Mouse (Mus musculus) limb, embryonic 12.5 days (tissue): ENCODE data around the gene Trnt1. TPM values are rescaled to one million over a fixed set of nuclear protein-coding genes. Genes with fewer than 3 reads are reported as not detected.

Experiments
- ATAC-seq: fragments of 200-750 bp; cut with Nextera tagmentation; 2 replicates; pipeline ENCODE4 v1.8.0; 2017; ENCODE audit warnings: low read depth, moderate TSS enrichment; ENCODE audit not compliant: insufficient number of reproducible peaks, insufficient read depth, low FRiP score, low TSS enrichment
- H3K27ac ChIP-seq: fragments of 300-500 bp; sonication (generic); 2 replicates; pipeline ENCODE4 v1.5.1; 2016; ENCODE audit warnings: mild to moderate bottlenecking, moderate library complexity
- H3K27me3 ChIP-seq: fragments of 300-500 bp; sonication (generic); 2 replicates; pipeline ENCODE4 v1.6.1; 2016; ENCODE audit warnings: mild to moderate bottlenecking, moderate library complexity
- H3K36me3 ChIP-seq: fragments of 300-500 bp; sonication (generic); 2 replicates; pipeline ENCODE4 v1.6.1; 2016; ENCODE audit warnings: mild to moderate bottlenecking, moderate library complexity
- H3K4me1 ChIP-seq: fragments of 300-500 bp; sonication (generic); replicated peaks from 2 replicates; pipeline ENCODE4 v1.6.1; 2016
- H3K4me2 ChIP-seq: fragments of 300-500 bp; sonication (generic); 2 replicates; pipeline ENCODE4 v1.6.1; 2016; ENCODE audit warnings: mild to moderate bottlenecking, moderate library complexity
- H3K4me3 ChIP-seq: fragments of 300-500 bp; sonication (generic); replicated peaks from 2 replicates; pipeline ENCODE4 v1.5.1; 2016; ENCODE audit warnings: mild to moderate bottlenecking
- H3K9ac ChIP-seq: fragments of 300-500 bp; sonication (generic); replicated peaks from 2 replicates; pipeline ENCODE4 v1.6.1; 2016; ENCODE audit warnings: mild to moderate bottlenecking, moderate library complexity
- H3K9me3 ChIP-seq: fragments of 300-500 bp; sonication (generic); 2 replicates; pipeline ENCODE4 v1.6.1; 2016; ENCODE audit warnings: mild to moderate bottlenecking, moderate library complexity
- WGBS: fragments of 180-500 bp; shearing (Covaris S2); methylation state at CpG from one replicate; pipeline ENCODE4 v1.1.7; 2016; 5-methylcytosine and 5-hydroxymethylcytosine counted together
- polyA plus RNA-seq: library from polyadenylated mRNA; unstranded; fragments of >200 nt; fragmentation: Nextera tagmentation; extraction: Ambion mirVana; gene quantifications from 2 replicates; pipeline ENCODE4 v1.2.1, GENCODE M21; 2016

The Trnt1 gene
- polyA plus RNA-seq, 1 experiment from 2014 or later: 61.8 TPM

DNA sequence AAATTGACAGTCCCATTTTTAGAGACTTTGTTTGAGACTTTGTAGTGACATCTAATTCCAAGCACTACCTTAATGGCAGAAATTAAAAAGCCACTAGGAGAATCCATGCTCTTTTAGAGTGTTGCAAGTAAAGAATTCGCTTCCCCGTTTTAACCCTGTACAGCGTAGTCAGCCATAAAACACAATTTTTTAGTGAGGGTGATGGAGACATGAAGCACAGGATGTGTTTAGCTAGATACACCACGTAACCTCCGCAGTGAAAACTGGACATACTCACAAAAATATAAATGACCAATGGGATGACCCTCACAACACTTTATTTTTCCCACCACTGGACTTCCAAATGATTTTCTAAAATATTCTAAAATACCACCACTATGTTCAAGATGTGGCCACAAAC is 21.7 kb upstream of the Trnt1 start:
- Histone ChIP-seq H3K4me1 (no peaks in the 10 kb centered on the region), H3K4me2 (no peak overlapping the region), H3K27me3 (peaks cover 10% of the 10 kb centered on the region; the same call in 1 of the 2 replicates), H3K9ac (no peak overlapping the region), H3K36me3 (no peaks in the 10 kb centered on the region), H3K4me3 (no peak overlapping the region), H3K9me3 (no peaks in the 10 kb centered on the region), H3K27ac (no peak overlapping the region)
- no peak for ATAC-seq
- 83% methylated on average over 5 of the region's 5 CpGs for whole genome bisulfite sequencing

DNA sequence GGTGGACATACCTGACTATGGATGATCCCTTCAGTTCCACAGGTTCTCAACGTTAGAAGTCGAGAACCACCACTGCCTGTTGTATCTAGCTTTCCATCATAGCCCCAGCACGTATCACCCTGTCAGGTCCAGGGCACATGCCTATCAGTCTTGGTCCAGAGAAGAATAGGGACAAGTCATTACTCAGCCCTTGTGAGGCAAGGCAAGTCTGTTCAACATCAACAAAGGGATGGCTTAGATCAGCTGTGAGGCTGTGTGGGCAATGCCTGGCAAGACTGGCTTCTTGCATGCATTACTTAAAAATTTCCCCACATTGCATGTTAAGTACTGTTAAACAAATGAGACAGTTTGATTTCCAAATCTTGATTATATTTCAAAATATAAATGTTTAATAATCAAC is 21.1 kb upstream of the Trnt1 start:
- peaks cover 10% of the 10 kb centered on the region; the same call in 1 of the 2 replicates for H3K27me3 ChIP-seq
- H3K4me1 ChIP-seq: no peaks in the 10 kb centered on the region
- no peak overlapping the region for H3K27ac ChIP-seq
- 87% methylated on average over 3 of the region's 3 CpGs for WGBS
- no peak overlapping the region for H3K9ac ChIP-seq
- H3K4me3 ChIP-seq: no peak overlapping the region
- H3K4me2 ChIP-seq: no peak overlapping the region
- no peaks in the 10 kb centered on the region for H3K9me3 ChIP-seq
- no peaks in the 10 kb centered on the region for H3K36me3 ChIP-seq
- no peak for ATAC-seq

GRCm38 (mm10) chr6:106748887-106749388 is 20.0 kb upstream of the Trnt1 start, which contains the start of gene Il5ra:
Il5ra (minus strand) TSS chr6:106749037.
- 77% methylated on average over 6 of the region's 6 CpGs for WGBS
- H3K9ac ChIP-seq: no peak within 1 kb of the TSS
- no peak for ATAC-seq

DNA sequence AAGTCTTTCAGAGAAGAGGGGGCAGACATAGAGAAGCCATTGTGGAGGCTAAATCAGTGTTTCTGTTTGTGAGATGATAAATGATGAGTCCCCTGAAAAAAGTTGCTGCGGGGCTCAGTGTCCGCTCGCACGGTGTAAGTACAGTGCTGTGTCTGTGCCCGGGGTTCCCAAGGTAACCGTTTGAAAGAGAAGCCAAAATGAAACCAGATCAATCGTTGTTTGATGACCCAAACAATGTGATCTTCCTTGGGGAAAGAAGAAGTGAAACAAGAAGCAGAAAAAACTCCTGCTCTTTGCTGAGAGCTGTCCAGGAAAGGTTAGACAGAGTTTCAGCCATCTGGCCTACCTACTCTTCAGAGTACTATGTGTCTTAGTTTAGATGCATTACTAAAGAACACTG is 18.6 kb upstream of the Trnt1 start:
- no peak overlapping the region for H3K27ac ChIP-seq
- H3K36me3 ChIP-seq: no peaks in the 10 kb centered on the region
- no peak overlapping the region for H3K4me2 ChIP-seq
- no peaks in the 10 kb centered on the region for H3K4me1 ChIP-seq
- H3K9me3 ChIP-seq: no peaks in the 10 kb centered on the region
- H3K9ac ChIP-seq: no peak overlapping the region
- H3K4me3 ChIP-seq: no peak overlapping the region
- 86% methylated on average over 7 of the region's 7 CpGs for WGBS
- ATAC-seq: no peak
- peaks cover 10% of the 10 kb centered on the region; the same call in 1 of the 2 replicates for H3K27me3 ChIP-seq

More at GRCm38 (mm10) chr6:106748887-106749388, 20.0 kb upstream of the Trnt1 start, which contains the start of gene Il5ra:
- no peak within 1 kb of the TSS for H3K27ac ChIP-seq
- H3K36me3 ChIP-seq: no peaks in the 10 kb centered on the region
- peaks cover 10% of the 10 kb centered on the region; the same call in 1 of the 2 replicates for H3K27me3 ChIP-seq
- no peaks in the 10 kb centered on the region for H3K4me1 ChIP-seq
- no peak within 1 kb of the TSS for H3K4me3 ChIP-seq
- H3K4me2 ChIP-seq: no peak within 1 kb of the TSS
- no peaks in the 10 kb centered on the region for H3K9me3 ChIP-seq

GRCm38 (mm10) chr6:106758299-106758698 is 10.6 kb upstream of the Trnt1 start:
- ATAC-seq: no peak
- H3K4me2 ChIP-seq: no peak overlapping the region
- no peaks in the 10 kb centered on the region for H3K36me3 ChIP-seq
- H3K4me3 ChIP-seq: no peak overlapping the region
- no peaks in the 10 kb centered on the region for H3K4me1 ChIP-seq
- no peak overlapping the region for H3K9ac ChIP-seq
- H3K27ac ChIP-seq: no peak overlapping the region
- WGBS: 75% methylated on average over 3 of the region's 3 CpGs
- peaks cover 23% of the 10 kb centered on the region for H3K27me3 ChIP-seq
- no peaks in the 10 kb centered on the region for H3K9me3 ChIP-seq

DNA sequence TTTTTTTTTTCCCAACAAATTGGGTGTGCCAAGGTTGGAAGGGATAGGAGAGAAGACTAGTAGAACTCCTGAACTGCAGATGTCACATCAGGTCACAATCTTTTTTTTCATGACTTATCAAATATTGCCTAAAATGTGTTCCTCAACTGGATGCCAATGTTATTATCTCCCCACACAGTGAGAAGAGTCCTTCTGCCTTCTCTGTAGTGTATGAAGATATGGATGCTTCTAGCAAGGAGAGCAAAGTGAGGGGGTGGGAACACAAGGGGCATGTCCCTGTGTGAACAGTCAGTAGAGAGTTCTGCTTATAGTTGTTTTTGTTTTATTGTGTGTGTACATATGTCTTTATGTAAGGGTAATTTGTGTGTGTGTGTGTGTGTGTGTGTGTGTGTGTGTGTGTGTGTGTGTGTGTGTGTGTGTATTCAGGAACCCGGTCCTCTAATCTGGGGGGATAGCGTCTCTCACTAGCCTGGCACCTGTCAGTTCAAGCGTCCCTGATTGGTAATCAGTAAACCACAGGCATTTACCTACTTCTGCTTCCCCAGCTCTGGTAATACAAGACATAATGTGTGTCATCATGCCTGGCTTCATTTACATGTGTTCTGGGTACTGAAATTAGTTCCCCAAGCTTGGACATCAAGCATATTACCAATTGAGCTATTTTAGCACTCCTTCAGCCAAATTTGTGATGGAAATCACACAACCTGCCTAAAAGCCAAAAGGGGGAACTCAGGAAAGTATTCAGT is 8.3 kb upstream of the Trnt1 start:
- Histone ChIP-seq H3K27me3 (peaks cover 23% of the 10 kb centered on the region), H3K27ac (no peak overlapping the region), H3K4me2 (no peak overlapping the region), H3K9me3 (no peaks in the 10 kb centered on the region), H3K9ac (no peak overlapping the region), H3K4me3 (no peak overlapping the region), H3K4me1 (no peaks in the 10 kb centered on the region), H3K36me3 (no peaks in the 10 kb centered on the region)
- WGBS: 83% methylated on average over 2 of the region's 3 CpGs
- ATAC-seq: no peak

DNA sequence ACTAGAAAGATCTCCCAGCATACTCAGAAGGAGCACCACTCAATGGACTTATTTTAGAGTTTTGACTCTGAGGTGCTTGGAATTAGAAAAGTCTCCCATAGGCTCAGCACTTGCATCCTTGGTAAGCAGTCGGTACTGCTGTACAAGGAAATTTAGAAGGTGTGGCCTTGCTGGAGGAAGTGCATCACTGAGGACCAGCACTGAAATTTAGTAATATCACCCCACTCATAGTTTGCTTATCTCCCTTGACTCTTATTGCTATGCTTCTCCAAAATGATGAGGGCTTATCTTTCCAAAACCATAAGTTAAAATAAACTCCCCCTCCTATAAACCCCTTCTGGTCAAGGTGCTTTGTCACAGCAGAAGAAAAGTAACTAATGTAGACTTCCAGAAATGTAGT is 7.4 kb upstream of the Trnt1 start:
- Histone ChIP-seq H3K4me2 (no peak overlapping the region), H3K27me3 (peaks cover 23% of the 10 kb centered on the region), H3K4me1 (no peaks in the 10 kb centered on the region), H3K4me3 (no peak overlapping the region), H3K9ac (no peak overlapping the region), H3K36me3 (no peaks in the 10 kb centered on the region), H3K27ac (no peak overlapping the region), H3K9me3 (no peaks in the 10 kb centered on the region)
- WGBS: 79% methylated on average over 1 of the region's 1 CpGs
- ATAC-seq: no peak

DNA sequence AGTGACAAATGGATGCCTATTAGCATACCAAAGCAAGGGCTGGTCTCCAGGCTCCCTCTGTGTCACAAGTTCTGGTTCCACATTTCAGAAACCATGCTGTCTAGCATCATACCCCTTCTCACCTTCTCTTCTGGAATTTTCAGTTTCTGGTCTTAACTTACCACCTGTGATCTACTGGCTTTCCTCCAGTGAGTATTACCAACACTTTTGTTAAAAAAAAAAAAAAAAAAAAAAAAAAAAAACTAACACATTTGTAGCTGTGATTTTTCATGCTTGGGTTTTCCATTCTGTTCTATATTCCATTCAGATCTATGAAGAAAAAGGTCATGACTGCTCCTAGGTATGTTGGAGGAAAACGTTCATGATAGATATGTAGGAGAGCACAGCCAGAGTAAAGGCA is 3.0 kb upstream of the Trnt1 start:
- H3K27me3 ChIP-seq: peaks cover 12% of the 10 kb centered on the region
- H3K27ac ChIP-seq: no peak overlapping the region
- ATAC-seq: no peak
- no peaks in the 10 kb centered on the region for H3K9me3 ChIP-seq
- peaks cover 12% of the 10 kb centered on the region for H3K4me1 ChIP-seq
- H3K4me2 ChIP-seq: no peak overlapping the region
- no peak overlapping the region for H3K9ac ChIP-seq
- H3K4me3 ChIP-seq: no peak overlapping the region
- H3K36me3 ChIP-seq: no peaks in the 10 kb centered on the region
- 74% methylated on average over 1 of the region's 1 CpGs for WGBS

DNA sequence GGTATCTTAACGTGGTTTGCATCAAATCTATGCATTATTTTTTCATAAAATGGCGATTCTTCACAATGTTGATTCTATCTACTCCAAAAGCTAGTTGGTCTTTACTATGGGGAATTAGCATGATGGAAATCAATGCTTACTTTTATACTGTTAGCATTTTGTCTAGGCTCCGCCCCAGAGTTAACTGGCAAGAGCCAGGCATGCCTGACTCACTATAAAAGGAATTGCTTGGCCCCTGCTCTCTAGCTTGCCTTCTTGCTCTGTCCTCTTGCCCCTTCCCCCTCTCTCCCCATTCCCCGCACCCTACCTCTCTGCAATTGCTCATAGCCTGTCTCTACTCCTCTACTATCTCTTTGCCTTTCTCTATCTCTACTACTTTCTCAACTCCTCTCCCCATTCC is 2.1 kb upstream of the Trnt1 start:
- ATAC-seq: no peak
- WGBS: 82% methylated on average over 4 of the region's 4 CpGs
- Histone ChIP-seq H3K36me3 (peaks cover 6% of the 10 kb centered on the region), H3K4me1 (peaks cover 12% of the 10 kb centered on the region), H3K9me3 (no peaks in the 10 kb centered on the region), H3K4me2 (no peak overlapping the region), H3K9ac (no peak overlapping the region), H3K4me3 (no peak overlapping the region), H3K27ac (no peak overlapping the region), H3K27me3 (peaks cover 6% of the 10 kb centered on the region)

DNA sequence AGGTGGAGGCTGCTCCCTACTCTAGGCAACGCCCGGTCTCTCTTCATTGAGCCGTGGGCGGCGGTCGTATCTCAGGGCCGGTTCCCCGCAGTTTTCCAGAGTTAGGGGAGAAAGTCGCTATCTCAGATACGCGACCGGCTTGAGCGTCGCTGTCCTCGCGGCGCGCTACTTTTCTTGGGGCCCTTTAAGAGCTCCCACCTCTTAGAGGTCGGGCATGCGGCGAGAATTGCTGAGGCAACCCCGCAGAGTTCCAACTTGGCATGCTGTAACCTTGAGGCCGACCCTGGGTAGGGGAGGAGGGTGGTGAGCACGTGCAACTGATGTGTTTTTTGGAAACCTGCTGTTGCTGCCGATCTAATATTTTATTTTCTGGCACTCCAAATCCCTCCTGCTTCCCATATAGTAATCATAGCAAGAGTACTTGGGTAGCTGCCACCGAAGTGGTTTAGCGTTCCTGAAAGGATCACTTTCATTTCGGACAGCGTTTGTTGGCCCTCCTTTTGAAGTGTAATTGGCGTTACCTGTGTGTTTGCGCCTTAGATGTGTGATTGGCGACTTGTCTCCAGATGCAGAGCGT is 458 bp downstream of the Trnt1 start:
- peak; percentile 87 for ATAC-seq
- Histone ChIP-seq H3K27ac (no peak overlapping the region), H3K4me3 (peak overlapping the region; percentile 73), H3K4me2 (peak overlapping the region; percentile 74), H3K9ac (peak overlapping the region; percentile 64), H3K9me3 (no peaks in the 10 kb centered on the region), H3K4me1 (peaks cover 12% of the 10 kb centered on the region), H3K36me3 (peaks cover 26% of the 10 kb centered on the region), H3K27me3 (0 out of 2 replicates have a peak, but pooled peaks cover 3% of the 10 kb centered on the region)
- under 1% methylated on average over 33 of the region's 33 CpGs for WGBS

GRCm38 (mm10) chr6:106770046-106770445 is 1.1 kb downstream of the Trnt1 start:
- Histone ChIP-seq H3K36me3 (peaks cover 30% of the 10 kb centered on the region), H3K27ac (no peak overlapping the region), H3K4me2 (peak overlapping the region; percentile 74), H3K4me1 (peaks cover 12% of the 10 kb centered on the region), H3K9me3 (no peaks in the 10 kb centered on the region), H3K9ac (peak overlapping the region; percentile 64), H3K4me3 (peak overlapping the region; percentile 73), H3K27me3 (0 out of 2 replicates have a peak, but pooled peaks cover 3% of the 10 kb centered on the region)
- no peak for ATAC-seq
- WGBS: 47% methylated on average over 4 of the region's 4 CpGs
